Mouse (Mus musculus) lung, postnatal 0 days (tissue): ENCODE measurements around the gene Zfp385c.

ENCODE experiments used
- CTCF ChIP-seq: IDR thresholded peaks from 2 replicates; pipeline ENCODE4 v1.5.1; 2016; ENCODE audit warnings: antibody characterized with exemption, mild to moderate bottlenecking
- EP300 ChIP-seq: IDR thresholded peaks from 2 replicates; pipeline ENCODE4 v1.6.1; 2016; ENCODE audit warnings: antibody characterized with exemption, mild to moderate bottlenecking, control low read depth

- TF ChIP-seq CTCF (no peak), EP300 (no peak)
Observed at GRCm38 (mm10) chr11:100643612-100644575, 48.4 kb downstream of the Zfp385c start.
